Mouse (Mus musculus) MEL (cell line): ENCODE data around the gene Ints12. TPM values are rescaled to one million over a fixed set of nuclear protein-coding genes. Genes with fewer than 3 reads are reported as not detected.

ENCODE experiments used
- DNase-seq: peaks from one replicate; pipeline ENCODE4 v3.0.0; 2011; ENCODE audit warnings: low read depth, low spot score
- H3K27ac ChIP-seq: 2 replicates; pipeline ENCODE4 v1.5.1; 2012; ENCODE audit warnings: low read depth, mild to moderate bottlenecking, control low read depth, low read length, moderate library complexity; ENCODE audit not compliant: control insufficient read depth
- H3K27me3 ChIP-seq, 2 experiments: fragments of 150-350 bp in 1 of 2; sonication (generic) in 1 of 2; 2 replicates each; pipeline ENCODE4 v1.6.1; 2012; ENCODE audit warnings: low read length in 2 of 2, mild to moderate bottlenecking in 2 of 2, improper control_type of control experiment in 1 of 2, moderate library complexity in 1 of 2; ENCODE audit not compliant: insufficient read depth in 2 of 2, control insufficient read depth in 1 of 2
- H3K36me3 ChIP-seq, 2 experiments: 2 replicates each; pipeline ENCODE4 v1.6.1; 2012 to 2014; ENCODE audit warnings: low read length in 2 of 2, improper control_type of control experiment in 1 of 2, inconsistent platforms in 1 of 2, mild to moderate bottlenecking in 1 of 2; ENCODE audit not compliant: insufficient read depth in 2 of 2, control insufficient read depth in 1 of 2
- H3K4me1 ChIP-seq, 2 experiments: fragments of 150-350 bp in 1 of 2; sonication (generic) in 1 of 2; 2 replicates each; pipeline ENCODE4 v1.6.1; 2012; ENCODE audit warnings: low read length in 2 of 2, improper control_type of control experiment in 1 of 2, mild to moderate bottlenecking in 1 of 2; ENCODE audit not compliant: insufficient read depth in 2 of 2, control insufficient read depth in 1 of 2
- H3K4me3 ChIP-seq, 2 experiments: fragments of 150-350 bp in 1 of 2; sonication (generic) in 1 of 2; 2 replicates each; pipeline ENCODE4 v1.5.1; 2012; ENCODE audit warnings: low read depth in 2 of 2, low read length in 2 of 2, mild to moderate bottlenecking in 2 of 2, moderate library complexity in 2 of 2, control low read depth in 1 of 2, improper control_type of control experiment in 1 of 2; ENCODE audit not compliant: control insufficient read depth in 1 of 2, insufficient read depth in 1 of 2
- H3K79me2 ChIP-seq: 2 replicates; pipeline ENCODE4 v1.6.1; 2012; ENCODE audit warnings: mild to moderate bottlenecking, low read length, moderate library complexity; ENCODE audit not compliant: control insufficient read depth, poor library complexity, insufficient read depth
- H3K9ac ChIP-seq: 2 replicates; pipeline ENCODE4 v1.6.1; 2012; ENCODE audit warnings: low read depth, mild to moderate bottlenecking, control low read depth, low read length, moderate library complexity; ENCODE audit not compliant: control insufficient read depth, poor library complexity, severe bottlenecking
- H3K9me3 ChIP-seq: fragments of 150-350 bp; sonication (generic); replicated peaks from 2 replicates; pipeline ENCODE4 v1.6.1; 2012; ENCODE audit warnings: mild to moderate bottlenecking, low read length, improper control_type of control experiment, moderate library complexity; ENCODE audit not compliant: insufficient read depth
- BHLHE40 ChIP-seq: IDR thresholded peaks from 2 replicates; pipeline ENCODE4 v1.6.1; 2012; ENCODE audit warnings: low read depth, mild to moderate bottlenecking, inconsistent platforms, low read length, improper control_type of control experiment, borderline replicate concordance
- CHD1 ChIP-seq: IDR thresholded peaks from 2 replicates; pipeline ENCODE4 v1.6.1; 2012; ENCODE audit warnings: low read depth, mild to moderate bottlenecking, inconsistent platforms, low read length, improper control_type of control experiment
- CHD2 ChIP-seq: IDR thresholded peaks from 2 replicates; pipeline ENCODE4 v1.6.1; 2011; ENCODE audit warnings: low read length, improper control_type of control experiment
- CTCF ChIP-seq, 3 experiments: IDR thresholded peaks in 2 of 3; conservative IDR thresholded peaks in 1 of 3; 2 replicates each; pipeline ENCODE4 v1.5.1; 2011 to 2012; ENCODE audit warnings: low read length in 3 of 3, low read depth in 2 of 3, mild to moderate bottlenecking in 2 of 3, improper control_type of control experiment in 1 of 3, inconsistent platforms in 1 of 3, mixed read lengths in 1 of 3, moderate library complexity in 1 of 3; ENCODE audit not compliant: control insufficient read depth in 1 of 3, insufficient read depth in 1 of 3, poor library complexity in 1 of 3, severe bottlenecking in 1 of 3
- E2F4 ChIP-seq: IDR thresholded peaks from 2 replicates; pipeline ENCODE4 v1.6.1; 2011; ENCODE audit warnings: low read depth, low read length, improper control_type of control experiment, borderline replicate concordance
- EP300 ChIP-seq, 2 experiments: IDR thresholded peaks; 2 replicates each; pipeline ENCODE4 v1.6.1; 2011; ENCODE audit warnings: improper control_type of control experiment in 2 of 2, low read length in 2 of 2, low read depth in 1 of 2, mild to moderate bottlenecking in 1 of 2
- ETS1 ChIP-seq: IDR thresholded peaks from 2 replicates; pipeline ENCODE4 v1.6.1; 2012; ENCODE audit warnings: low read depth, mild to moderate bottlenecking, inconsistent platforms, low read length, improper control_type of control experiment, moderate library complexity
- GABPA ChIP-seq: IDR thresholded peaks from 2 replicates; pipeline ENCODE4 v1.6.1; 2012; ENCODE audit warnings: low read depth, mild to moderate bottlenecking, inconsistent platforms, low read length, improper control_type of control experiment, moderate library complexity
- JUND ChIP-seq: IDR thresholded peaks from 2 replicates; pipeline ENCODE4 v1.6.1; 2011; ENCODE audit warnings: low read depth, mild to moderate bottlenecking, improper control_type of control experiment, low read length
- KAT2A ChIP-seq: conservative IDR thresholded peaks from 2 replicates; pipeline ENCODE4 v1.6.1; 2012; ENCODE audit warnings: low read depth, low read length, improper control_type of control experiment, inconsistent platforms
- MAFK ChIP-seq: IDR thresholded peaks from 2 replicates; pipeline ENCODE4 v1.6.1; 2011; ENCODE audit warnings: low read depth, mild to moderate bottlenecking, low read length, improper control_type of control experiment, borderline replicate concordance
- MAZ ChIP-seq: IDR thresholded peaks from 2 replicates; pipeline ENCODE4 v1.6.1; 2012; ENCODE audit warnings: low read depth, mild to moderate bottlenecking, inconsistent platforms, low read length, improper control_type of control experiment
- MEF2A ChIP-seq: IDR thresholded peaks from 2 replicates; pipeline ENCODE4 v1.6.1; 2014; ENCODE audit warnings: low read depth, mild to moderate bottlenecking, inconsistent platforms, low read length, improper control_type of control experiment; ENCODE audit not compliant: poor library complexity, insufficient replicate concordance, severe bottlenecking; ENCODE audit errors: extremely low read depth
- MXI1 ChIP-seq: IDR thresholded peaks from 2 replicates; pipeline ENCODE4 v1.6.1; 2011; ENCODE audit warnings: mild to moderate bottlenecking, low read depth, low read length, improper control_type of control experiment
- NELFE ChIP-seq: IDR thresholded peaks from 2 replicates; pipeline ENCODE4 v1.6.1; 2011; ENCODE audit warnings: low read depth, low read length, improper control_type of control experiment
- POLR2A ChIP-seq, 2 experiments: IDR thresholded peaks; 2 replicates each; pipeline ENCODE4 v1.6.1; 2011 to 2012; ENCODE audit warnings: low read length in 2 of 2, mild to moderate bottlenecking in 2 of 2, control low read depth in 1 of 2, improper control_type of control experiment in 1 of 2, low read depth in 1 of 2, moderate library complexity in 1 of 2; ENCODE audit not compliant: control insufficient read depth in 1 of 2, insufficient read depth in 1 of 2, poor library complexity in 1 of 2
- POLR2AphosphoS2 ChIP-seq: IDR thresholded peaks from 2 replicates; pipeline ENCODE4 v1.6.1; 2011; ENCODE audit warnings: low read length, improper control_type of control experiment
- RAD21 ChIP-seq: IDR thresholded peaks from 2 replicates; pipeline ENCODE4 v1.6.1; 2011; ENCODE audit warnings: mild to moderate bottlenecking, low read depth, low read length, improper control_type of control experiment
- SMC3 ChIP-seq: IDR thresholded peaks from 2 replicates; pipeline ENCODE4 v1.6.1; 2011; ENCODE audit warnings: low read depth, low read length, improper control_type of control experiment
- TCF12 ChIP-seq: IDR thresholded peaks from 2 replicates; pipeline ENCODE4 v1.6.1; 2014; ENCODE audit warnings: low read depth, mild to moderate bottlenecking, inconsistent platforms, low read length, improper control_type of control experiment, moderate library complexity
- UBTF ChIP-seq: IDR thresholded peaks from 2 replicates; pipeline ENCODE4 v1.6.1; 2012; ENCODE audit warnings: low read depth, mild to moderate bottlenecking, inconsistent platforms, low read length, improper control_type of control experiment, moderate library complexity, borderline replicate concordance; ENCODE audit not compliant: insufficient read depth
- USF2 ChIP-seq, 2 experiments: IDR thresholded peaks; 2 replicates each; pipeline ENCODE4 v1.6.1; 2011 to 2012; ENCODE audit warnings: improper control_type of control experiment in 2 of 2, low read length in 2 of 2, borderline replicate concordance in 1 of 2, inconsistent platforms in 1 of 2, low read depth in 1 of 2, mild to moderate bottlenecking in 1 of 2; ENCODE audit not compliant: insufficient read depth in 1 of 2
- ZKSCAN1 ChIP-seq: IDR thresholded peaks from 2 replicates; pipeline ENCODE4 v1.6.1; 2012; ENCODE audit warnings: low read depth, mild to moderate bottlenecking, inconsistent platforms, low read length, improper control_type of control experiment, moderate library complexity
- ZMIZ1 ChIP-seq: IDR thresholded peaks from 2 replicates; pipeline ENCODE4 v1.6.1; 2012; ENCODE audit warnings: low read depth, mild to moderate bottlenecking, inconsistent platforms, low read length, improper control_type of control experiment, moderate library complexity
- ZNF384 ChIP-seq: IDR thresholded peaks from 2 replicates; pipeline ENCODE4 v1.6.1; 2012; ENCODE audit warnings: low read depth, mild to moderate bottlenecking, inconsistent platforms, low read length, improper control_type of control experiment
- polyA plus RNA-seq, 2 experiments: library from polyadenylated mRNA; stranded (reverse) in 1 of 2; unstranded in 1 of 2; fragments of >175 nt in 1 of 2; fragments of >200 nt in 1 of 2; gene quantifications; 2 replicates each; pipeline versions ENCODE4 v1.2.1 to v1.2.4; 2012; ENCODE audit warnings: low replicate concordance in 2 of 2, low read depth in 1 of 2; ENCODE audit not compliant: insufficient read length in 2 of 2, insufficient read depth in 1 of 2, missing spikeins in 1 of 2
- total RNA-seq: library from RNA; depleted of rRNA; stranded (reverse); fragments of 300-350 nt; gene quantifications from 2 replicates; pipeline ENCODE4 v1.2.3, GENCODE M21; 2012

The Ints12 gene
- total and polyA plus RNA-seq, 3 experiments, result 13.8 to 15.2 TPM; not detected in 1

DNA sequence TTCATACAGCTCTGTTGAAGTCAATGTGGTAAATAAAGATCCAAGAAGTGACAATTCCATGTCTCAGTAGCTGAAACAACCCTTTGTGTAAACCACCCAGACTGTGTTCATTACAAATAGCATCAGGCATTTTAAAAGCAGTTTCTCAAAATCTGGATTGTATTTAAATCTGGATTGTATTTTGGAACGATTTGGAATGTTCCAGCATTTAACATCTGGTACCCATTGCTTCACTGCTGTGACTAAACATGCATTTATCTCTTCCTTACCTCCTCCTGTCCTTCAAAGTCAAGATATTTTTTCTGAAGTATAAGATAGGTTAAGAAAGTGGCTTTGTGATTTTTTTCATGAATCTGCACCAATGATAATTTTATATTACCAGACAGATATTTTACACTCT, 21.6 kb downstream of the Ints12 start:
- Histone ChIP-seq H3K36me3 (peaks cover 0 to 1% of the 10 kb centered on the region in 2 experiments; a peak in 2 of 4 replicates), H3K79me2 (no peaks in the 10 kb centered on the region)
- TF ChIP-seq POLR2A (IDR thresholded peaks at IDR 0.05; ENCODE audit: control insufficient read depth in 1 of 2, insufficient read depth in 1 of 2, low read depth in 1 of 2, low read length in 2 of 2, poor library complexity in 1 of 2) (no peak), MEF2A (no peak), USF2 (IDR thresholded peaks at IDR 0.05; ENCODE audit: borderline replicate concordance in 1 of 2, insufficient read depth in 1 of 2, low read depth in 1 of 2, low read length in 2 of 2) (no peak), RAD21 (no peak), ZKSCAN1 (no peak), MAZ (no peak), CTCF (IDR thresholded peaks at IDR 0.05 in 2 of 3, conservative IDR thresholded peaks at IDR 0.05 in 1 of 3; ENCODE audit: control insufficient read depth in 1 of 3, insufficient read depth in 1 of 3, low read depth in 2 of 3, low read length in 3 of 3, poor library complexity in 1 of 3, severe bottlenecking in 1 of 3) (no peak), BHLHE40 (no peak), CHD1 (no peak), E2F4 (no peak), POLR2AphosphoS2 (no peak), KAT2A (no peak), MXI1 (no peak), ZMIZ1 (no peak), NELFE (no peak)

GRCm38 (mm10) chr3:133131372-133131771, 39.7 kb downstream of the Ints12 start:
- H3K27me3 ChIP-seq, result no peaks in the 10 kb centered on the region; a peak in 1 of 4 replicates
- no peak for DNase-seq
- H3K4me3 ChIP-seq, result no peak overlapping the region
- H3K4me1 ChIP-seq, result no peaks in the 10 kb centered on the region
- no peak overlapping the region for H3K27ac ChIP-seq
- H3K79me2 ChIP-seq, result no peaks in the 10 kb centered on the region
- no peaks in the 10 kb centered on the region for H3K36me3 ChIP-seq
- H3K9ac ChIP-seq, result no peak overlapping the region
- TF ChIP-seq ETS1 (no peak), POLR2AphosphoS2 (no peak), EP300 (IDR thresholded peaks at IDR 0.05; ENCODE audit: low read depth in 1 of 2, low read length in 2 of 2) (no peak), CHD1 (no peak), ZNF384 (no peak), UBTF (no peak), CHD2 (no peak), CTCF (IDR thresholded peaks at IDR 0.05 in 2 of 3, conservative IDR thresholded peaks at IDR 0.05 in 1 of 3; ENCODE audit: control insufficient read depth in 1 of 3, insufficient read depth in 1 of 3, low read depth in 2 of 3, low read length in 3 of 3, poor library complexity in 1 of 3, severe bottlenecking in 1 of 3) (no peak), JUND (no peak), MAFK (no peak; the same call in 1 of the 2 replicates), GABPA (no peak), RAD21 (no peak), SMC3 (no peak), ZKSCAN1 (no peak), USF2 (IDR thresholded peaks at IDR 0.05; ENCODE audit: borderline replicate concordance in 1 of 2, insufficient read depth in 1 of 2, low read depth in 1 of 2, low read length in 2 of 2) (no peak), TCF12 (no peak), E2F4 (no peak)
- H3K9me3 ChIP-seq, result no peaks in the 10 kb centered on the region

More for the DNA sequence above, 21.6 kb downstream of the Ints12 start:
- no peak for DNase-seq
- Histone ChIP-seq H3K9me3 (no peaks in the 10 kb centered on the region), H3K4me3 (no peak overlapping the region), H3K9ac (no peak overlapping the region), H3K27me3 (no peaks in the 10 kb centered on the region), H3K4me1 (no peaks in the 10 kb centered on the region), H3K27ac (no peak overlapping the region)
